Mouse (Mus musculus) bone marrow, adult 2 months (tissue): ENCODE measurements at regions not wholly inside any gene's neighbourhood (a gene's known extent, or its start where the extent isn't known, plus 50 kb on each side); places are given as distances from the start of the nearest gene placed in this dataset.

Source experiments
- H3K27ac ChIP-seq: fragments of 200-500 bp; 2 replicates; pipeline ENCODE4 v1.5.1; 2012; ENCODE audit warnings: low read depth, mild to moderate bottlenecking, control low read depth, inconsistent platforms, low read length; ENCODE audit not compliant: control insufficient read depth, poor library complexity, insufficient read depth
- H3K4me1 ChIP-seq: fragments of 200-500 bp; 2 replicates; pipeline ENCODE4 v1.6.1; 2011; ENCODE audit warnings: low read length; ENCODE audit not compliant: control insufficient read depth, insufficient read depth
- H3K4me3 ChIP-seq: fragments of 200-500 bp; replicated peaks from 2 replicates; pipeline ENCODE3; 2011; ENCODE audit warnings: mild to moderate bottlenecking, low read depth, low read length, control low read depth; ENCODE audit not compliant: control insufficient read depth
- CTCF ChIP-seq: fragments of 200-500 bp; IDR thresholded peaks from 2 replicates; pipeline ENCODE4 v1.5.1; 2011; ENCODE audit warnings: low read length, control low read depth; ENCODE audit not compliant: control insufficient read depth, insufficient read depth
- POLR2A ChIP-seq: fragments of 200-500 bp; IDR thresholded peaks from 2 replicates; pipeline ENCODE4 v1.6.1; 2011; ENCODE audit warnings: low read depth, mild to moderate bottlenecking, control low read depth, low read length, borderline replicate concordance; ENCODE audit not compliant: control insufficient read depth
- WGBS: fragments of 180-500 bp; shearing (Covaris S2); methylation state at CpG from one replicate; pipeline ENCODE4 v1.1.7; 2018; 5-methylcytosine and 5-hydroxymethylcytosine counted together

DNA sequence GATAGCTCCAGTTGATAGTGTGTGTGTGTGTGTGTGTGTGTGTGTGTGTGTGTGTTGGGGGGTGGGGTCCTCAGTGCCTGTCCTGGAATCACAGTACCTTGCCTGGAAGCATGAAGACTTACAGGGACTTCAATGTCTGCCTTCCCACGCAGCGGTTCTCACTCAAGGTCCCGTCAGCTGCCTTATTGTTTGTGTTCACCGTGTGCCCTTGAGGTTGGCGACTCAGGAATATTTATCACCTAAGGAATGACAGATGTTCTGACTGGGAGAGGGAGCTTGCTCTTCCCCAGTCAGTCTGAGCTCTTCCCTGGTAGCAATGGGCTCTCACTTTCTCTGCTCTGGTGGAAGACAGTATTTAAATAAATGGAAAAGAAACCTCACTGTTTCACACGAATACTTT lies 309.8 kb upstream of the 3110018I06Rik start:
- TF ChIP-seq POLR2A: no peak
- no peak for TF ChIP-seq CTCF
- no peak overlapping the region for H3K4me3 ChIP-seq
- no peaks in the 10 kb centered on the region for H3K4me1 ChIP-seq
- no peak overlapping the region for H3K27ac ChIP-seq
- WGBS: 78% methylated on average over 6 of the region's 6 CpGs

DNA sequence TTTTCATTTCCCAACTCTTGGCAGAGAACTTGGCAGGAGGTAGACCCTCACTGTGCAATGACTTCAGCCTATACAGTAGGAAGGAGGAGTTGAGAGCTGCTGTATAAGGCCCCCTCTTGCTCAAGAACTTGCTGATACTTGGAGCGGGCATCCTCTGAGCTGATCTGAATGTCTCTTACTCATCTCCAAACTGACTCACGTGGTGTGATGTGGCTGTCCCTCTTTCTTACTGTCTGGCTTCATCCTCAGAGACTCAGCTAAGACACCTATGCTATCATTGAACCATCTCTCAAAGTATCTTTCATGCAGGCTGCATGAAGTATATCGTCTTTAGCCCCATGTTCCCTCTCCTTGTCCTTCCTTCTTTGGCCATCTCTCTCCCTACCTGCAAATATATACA lies 307.9 kb upstream of the 3110018I06Rik start:
- TF ChIP-seq CTCF (no peak), POLR2A (no peak)
- Histone ChIP-seq H3K27ac (no peak overlapping the region), H3K4me3 (no peak overlapping the region), H3K4me1 (no peaks in the 10 kb centered on the region)
- WGBS: 72% methylated on average over 3 of the region's 3 CpGs

DNA sequence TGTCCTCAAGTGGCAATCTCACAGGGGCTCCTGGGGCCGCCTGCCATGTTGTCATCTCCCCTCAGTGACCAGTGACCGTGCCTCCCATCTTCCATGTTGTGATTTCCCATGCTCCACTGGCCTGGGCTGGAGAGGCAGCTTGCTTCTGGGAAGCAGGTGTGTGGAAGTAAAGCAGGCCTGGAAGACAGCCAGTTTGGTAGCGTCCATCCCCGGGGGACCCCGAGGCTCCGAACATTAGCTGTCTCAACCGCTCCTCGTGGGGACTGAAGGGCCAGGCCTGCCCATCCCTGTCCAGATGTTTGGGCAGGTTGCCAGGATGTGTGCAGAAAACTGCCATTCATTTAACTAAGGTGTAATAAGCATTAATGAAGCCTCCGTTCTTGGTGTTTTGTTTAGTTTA lies 307.1 kb upstream of the 3110018I06Rik start:
- Histone ChIP-seq H3K4me1 (no peaks in the 10 kb centered on the region), H3K27ac (no peak overlapping the region), H3K4me3 (no peak overlapping the region)
- WGBS: 77% methylated on average over 9 of the region's 9 CpGs
- TF ChIP-seq CTCF: no peak
- no peak for TF ChIP-seq POLR2A

DNA sequence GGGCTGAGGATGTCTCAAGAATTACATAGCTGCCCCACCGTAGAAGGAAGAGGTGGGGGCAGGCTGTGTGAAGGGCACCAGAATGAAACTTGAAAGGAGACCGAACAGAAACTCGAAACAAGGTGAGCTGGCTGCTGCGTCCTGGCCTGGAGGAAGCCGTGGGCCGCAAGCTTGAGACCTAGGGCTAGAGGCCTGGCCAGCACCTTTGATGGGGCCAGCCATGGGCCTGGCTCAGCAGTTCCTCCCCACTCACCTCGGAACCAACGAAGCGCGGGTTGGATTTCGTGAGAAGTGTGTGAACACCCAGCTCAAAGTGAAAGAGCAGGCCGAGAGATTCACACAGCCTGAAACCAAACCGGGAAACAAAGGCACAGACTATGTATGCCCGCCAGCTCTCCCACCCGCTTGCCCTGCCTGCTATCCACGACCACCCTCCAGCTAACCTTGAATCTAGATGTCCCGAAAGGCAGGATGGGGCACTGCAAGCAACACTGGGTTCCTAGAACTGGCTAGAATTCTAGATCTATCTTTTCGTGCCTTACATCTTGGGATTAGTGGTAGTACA lies 306.3 kb upstream of the 3110018I06Rik start:
- no peak overlapping the region for H3K27ac ChIP-seq
- no peak overlapping the region for H3K4me3 ChIP-seq
- WGBS: 79% methylated on average over 18 of the region's 18 CpGs
- no peak for TF ChIP-seq CTCF
- TF ChIP-seq POLR2A: no peak
- H3K4me1 ChIP-seq: no peaks in the 10 kb centered on the region

DNA sequence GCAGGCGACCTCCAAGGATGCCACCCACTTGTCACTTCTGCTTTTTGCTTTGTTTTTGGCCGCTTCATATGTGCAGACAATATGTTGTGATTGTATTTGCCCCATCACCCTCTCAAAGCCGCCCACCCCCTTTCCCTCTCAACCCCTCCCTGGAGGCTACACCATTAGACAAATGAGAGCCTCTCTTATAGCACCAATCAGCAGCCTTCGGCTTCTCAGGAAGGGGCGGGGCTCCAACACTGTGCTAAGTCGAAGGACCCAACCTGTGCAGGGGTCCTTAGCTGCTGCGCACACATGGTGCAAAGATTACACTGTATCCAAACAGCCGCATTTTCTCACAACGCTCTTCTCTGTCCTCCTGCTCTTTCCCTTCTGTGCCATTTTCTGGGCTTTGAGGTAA lies 305.1 kb upstream of the 3110018I06Rik start:
- Histone ChIP-seq H3K27ac (no peak overlapping the region), H3K4me1 (no peaks in the 10 kb centered on the region), H3K4me3 (no peak overlapping the region)
- TF ChIP-seq POLR2A (no peak), CTCF (no peak)
- 49% methylated on average over 9 of the region's 9 CpGs for WGBS

GRCm38 (mm10) chr12:107184426-107184825 lies 304.0 kb upstream of the 3110018I06Rik start:
- 52% methylated on average over 3 of the region's 3 CpGs for WGBS
- no peak overlapping the region for H3K4me3 ChIP-seq
- TF ChIP-seq POLR2A (no peak), CTCF (no peak)
- no peaks in the 10 kb centered on the region for H3K4me1 ChIP-seq
- H3K27ac ChIP-seq: no peak overlapping the region

GRCm38 (mm10) chr12:107186361-107186760 lies 302.1 kb upstream of the 3110018I06Rik start:
- no peak overlapping the region for H3K27ac ChIP-seq
- no peaks in the 10 kb centered on the region for H3K4me1 ChIP-seq
- WGBS: 71% methylated on average over 6 of the region's 6 CpGs
- TF ChIP-seq POLR2A (no peak), CTCF (no peak)
- H3K4me3 ChIP-seq: no peak overlapping the region

DNA sequence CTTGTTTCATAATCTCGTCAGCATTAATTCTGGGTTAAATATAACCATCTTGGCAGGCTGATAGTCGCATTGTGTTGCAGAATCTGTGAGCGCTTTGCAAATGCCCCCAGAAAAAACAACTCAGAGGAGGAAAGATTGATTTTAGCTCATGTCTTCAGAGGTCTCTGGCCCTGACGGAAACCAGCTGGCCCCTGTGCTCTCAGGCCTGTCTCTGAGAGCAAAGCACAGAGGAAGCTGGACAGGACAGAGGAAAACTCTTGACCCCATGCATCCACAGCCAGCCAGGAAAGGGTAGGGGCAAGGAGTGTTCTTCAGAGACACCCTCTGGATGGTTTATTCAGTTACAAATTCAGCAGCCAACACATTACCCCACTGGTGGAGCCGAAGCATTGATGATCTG lies 300.4 kb upstream of the 3110018I06Rik start:
- 70% methylated on average over 5 of the region's 5 CpGs for WGBS
- Histone ChIP-seq H3K4me1 (no peaks in the 10 kb centered on the region), H3K4me3 (no peak overlapping the region), H3K27ac (no peak overlapping the region)
- TF ChIP-seq POLR2A: no peak
- no peak for TF ChIP-seq CTCF
